Mouse (Mus musculus) Patski (cell line): Measurements from ENCODE around the gene Cisd3. TPM values are rescaled to one million over a fixed set of nuclear protein-coding genes. Genes with fewer than 3 reads are reported as not detected.

Experiments used
- ATAC-seq: fragments of 100-300 bp; one replicate; pipeline ENCODE4 v1.8.0; 2021
- CTCF ChIA-PET: fragments of 350-600 bp; sonication (Branson Sonifier 250); formaldehyde crosslinking; loops from one replicate; lab custom pipeline; 2022; ENCODE audit warnings: inconsistent platforms; lab: Charles Lee
- POLR2A ChIA-PET: fragments of 350-600 bp; sonication (Branson Sonifier 250); formaldehyde crosslinking; loops from one replicate; lab custom pipeline; 2022; ENCODE audit warnings: antibody characterized with exemption, inconsistent platforms; lab: Charles Lee
- DNase-seq: peaks from one replicate; pipeline ENCODE4 v3.0.0-alpha.2; 2011; ENCODE audit warnings: low read depth, low spot score
- H3K27me3 ChIP-seq: fragments of 371-371 bp; one replicate; pipeline ENCODE4 v1.5.1; 2021
- CTCF ChIP-seq: fragments of 100-300 bp; IDR thresholded peaks from one replicate; pipeline ENCODE4 v1.5.1; 2021
- in situ Hi-C: fragments of 300-500 bp; cut with MboI; formaldehyde crosslinking; loops from 3 replicates; pipeline ENCODE4 v1.11.1; 2018; ENCODE audit warnings: low pct_unique_long_range_greater_than_20kb, mixed read lengths
- polyA plus RNA-seq: library from polyadenylated mRNA; unstranded; gene quantifications from one replicate; pipeline ENCODE4 v1.2.3, GENCODE M21; 2021

Cisd3 gene
- polyA plus RNA-seq, 1 experiment from 2014 or later, result 60.3 TPM

DNA sequence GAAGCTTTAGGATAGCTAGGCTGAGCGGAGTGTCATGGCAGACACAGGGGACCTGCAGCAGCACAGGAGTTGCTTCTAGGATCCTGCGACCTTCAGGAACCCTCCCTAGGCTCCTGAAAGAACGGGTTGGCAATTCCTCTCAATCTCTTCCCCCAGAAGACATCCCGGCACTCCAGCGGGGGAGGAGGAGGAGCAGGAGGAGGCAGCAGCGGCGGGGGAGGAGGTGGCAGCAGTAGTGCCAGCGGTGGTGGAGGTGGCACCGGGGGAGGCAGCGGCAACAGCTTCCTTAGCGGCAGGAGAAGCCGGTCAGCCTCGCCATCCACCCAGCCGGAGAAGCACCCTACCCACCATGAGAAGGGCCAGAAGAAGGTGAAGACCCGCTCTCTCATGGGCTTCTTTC is 16.4 kb upstream of the Cisd3 start:
- ATAC-seq (no peak), DNase-seq (no peak)
- POLR2A ChIA-PET, result interaction anchor here (1.8 kb wide), 1 partner anchor 9 kb away, joined by 4 read pairs; no protein-coding TSS in a partner anchor
- in situ Hi-C loops, result loop anchor here (5.0 kb wide), 1 partner anchor 37 kb away; no protein-coding TSS in a partner anchor
- CTCF ChIA-PET, result interaction anchor here (1.0 kb wide), 1 partner anchor 23 kb away, joined by 4 read pairs; no protein-coding TSS in a partner anchor
- no peaks in the 10 kb centered on the region for H3K27me3 ChIP-seq
- no peak for TF ChIP-seq CTCF

- CTCF ChIA-PET, result no interaction called here
- ATAC-seq, result no peak
- in situ Hi-C loops, result loop anchor here (5.0 kb wide), 1 partner anchor 38 kb away; no protein-coding TSS in a partner anchor
- TF ChIP-seq CTCF, result no peak
- H3K27me3 ChIP-seq, result no peaks in the 10 kb centered on the region
- no peak for DNase-seq
- POLR2A ChIA-PET, result interaction anchor here (1.8 kb wide), 1 partner anchor 9 kb away, joined by 4 read pairs; no protein-coding TSS in a partner anchor
Observed at GRCm38 (mm10) chr11:97669829-97670228, 15.8 kb upstream of the Cisd3 start.

DNA sequence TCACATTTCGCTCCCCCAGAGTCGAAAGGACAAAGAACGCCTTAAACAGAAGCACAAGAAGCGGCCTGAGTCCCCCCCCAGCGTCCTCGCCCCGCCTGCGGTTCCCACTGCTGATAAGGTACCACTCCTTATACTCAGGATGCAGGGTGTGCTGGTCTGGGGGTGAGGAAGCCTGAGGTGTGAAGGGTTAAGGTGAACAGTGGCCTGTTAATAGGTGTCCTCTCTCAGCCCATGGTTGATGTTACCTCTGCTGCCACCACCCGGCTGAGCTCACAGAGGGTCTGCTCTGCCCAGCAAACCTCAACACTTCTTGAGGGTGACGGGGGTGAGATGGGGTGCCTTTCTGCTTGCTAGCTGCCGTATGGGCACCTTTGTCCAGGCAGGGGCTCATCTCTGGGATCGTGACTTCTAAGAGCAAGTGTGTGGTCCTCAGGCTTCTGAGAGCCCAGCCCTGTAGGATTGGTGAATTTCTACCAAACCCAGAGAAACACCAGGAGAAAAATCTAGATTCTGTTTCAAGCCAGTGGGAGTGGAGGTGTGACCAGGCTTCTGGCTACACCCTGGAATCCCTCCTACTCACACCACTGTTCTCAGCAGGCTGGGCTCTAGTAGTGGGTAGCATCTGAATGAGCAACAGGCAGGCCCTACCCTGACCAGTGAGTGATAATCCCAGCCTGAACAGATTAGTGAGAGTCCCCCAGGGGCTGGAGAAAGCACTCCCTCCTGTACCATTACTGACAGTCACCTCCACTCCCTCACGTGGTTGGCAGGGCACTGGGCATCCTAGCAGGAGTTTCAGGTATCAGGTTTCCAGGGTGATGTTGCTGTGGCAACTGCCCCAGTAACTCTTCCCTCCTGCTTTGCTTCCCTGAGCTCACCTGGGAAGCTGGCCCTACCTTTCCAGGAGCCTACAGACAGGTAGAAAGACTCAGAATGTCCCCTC is 15.1 kb upstream of the Cisd3 start:
- no peak for TF ChIP-seq CTCF
- POLR2A ChIA-PET, result interaction anchor here (1.8 kb wide), 1 partner anchor 10 kb away, joined by 4 read pairs; no protein-coding TSS in a partner anchor
- H3K27me3 ChIP-seq, result no peaks in the 10 kb centered on the region
- CTCF ChIA-PET, result no interaction called here
- DNase-seq, result no peak
- ATAC-seq, result no peak
- in situ Hi-C loops, result no loop called here

DNA sequence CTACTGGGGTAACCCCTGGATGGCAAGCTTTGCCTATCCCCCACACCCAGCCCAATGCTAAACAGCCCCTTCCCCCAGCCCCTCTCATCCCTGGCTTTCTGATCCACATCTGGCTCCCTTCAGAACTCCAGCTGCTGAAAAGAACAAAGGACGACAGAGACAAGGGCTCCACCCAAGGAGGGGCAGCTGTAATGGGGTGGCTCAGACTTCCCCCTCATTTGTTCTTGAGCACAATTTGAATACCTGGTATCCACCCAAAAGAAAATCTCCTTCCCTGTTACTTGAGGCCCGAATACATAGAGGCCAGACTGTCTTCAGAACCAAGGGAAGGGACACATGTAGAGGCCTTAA is 14.5 kb upstream of the Cisd3 start:
- TF ChIP-seq CTCF, result no peak
- no peak for ATAC-seq
- no peaks in the 10 kb centered on the region for H3K27me3 ChIP-seq
- ChIA-PET CTCF (no interaction called here), POLR2A (no interaction called here)
- no peak for DNase-seq
- in situ Hi-C loops, result no loop called here

DNA sequence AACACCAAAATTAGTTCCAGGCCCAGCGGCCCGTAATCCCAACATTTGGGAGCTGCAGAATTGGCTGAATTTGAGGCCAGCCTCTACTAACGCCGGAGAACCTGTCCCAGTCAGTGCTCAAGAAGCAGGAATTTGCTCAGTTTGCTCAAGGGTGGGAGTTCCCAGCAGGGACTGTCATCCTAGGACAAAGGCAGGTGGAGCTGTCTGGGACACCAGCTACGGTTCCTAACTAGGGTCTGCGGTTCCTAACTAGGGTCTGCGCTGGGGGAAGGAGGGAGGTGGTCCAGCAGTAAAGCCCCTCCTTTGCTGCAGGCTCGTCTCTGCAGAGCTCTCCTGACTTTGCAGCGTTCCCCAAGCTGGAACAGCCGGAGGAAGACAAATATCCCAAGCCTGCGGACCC is 12.5 kb upstream of the Cisd3 start:
- ChIA-PET POLR2A (no interaction called here), CTCF (no interaction called here)
- no peak for ATAC-seq
- H3K27me3 ChIP-seq, result no peaks in the 10 kb centered on the region
- DNase-seq, result no peak
- TF ChIP-seq CTCF, result no peak
- in situ Hi-C loops, result no loop called here

DNA sequence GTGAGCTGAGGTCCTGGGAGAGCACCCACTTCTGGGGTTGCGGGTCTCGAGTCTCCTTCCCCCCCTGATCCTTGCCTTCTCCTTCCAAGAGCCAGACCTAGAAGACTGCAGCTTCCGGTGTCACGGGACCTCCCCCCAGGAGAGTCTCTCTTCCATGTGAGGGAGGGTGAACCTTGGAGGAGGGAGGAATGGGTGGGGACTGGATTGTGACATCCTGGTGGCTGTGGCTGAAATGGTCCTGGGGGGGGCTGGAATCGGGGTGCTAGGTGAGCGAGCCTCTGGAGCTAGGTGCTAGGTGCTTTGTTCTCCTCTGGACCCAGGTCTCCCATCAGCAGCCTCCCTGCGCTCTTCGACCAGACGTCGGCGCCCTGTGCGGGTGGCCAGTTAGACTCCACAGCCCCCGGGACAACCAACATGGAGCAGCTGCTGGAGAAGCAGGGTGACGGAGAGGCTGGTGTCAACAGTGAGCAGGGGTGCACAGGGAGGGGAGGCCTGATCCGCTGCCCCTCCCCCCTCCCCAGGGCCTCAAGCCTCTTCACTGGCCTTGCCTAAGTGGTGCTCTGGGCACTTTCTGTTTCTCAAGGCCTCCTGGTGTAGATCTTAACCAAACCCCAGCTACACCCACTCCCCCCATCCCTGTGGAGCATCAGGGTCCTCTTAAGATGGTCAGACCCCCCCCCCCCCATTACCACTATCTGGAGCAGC is 9.4 kb upstream of the Cisd3 start:
- ATAC-seq, result no peak
- ChIA-PET POLR2A (interaction anchor here (0.6 kb wide), 4 partner anchors 11 to 773 kb away, joined by 3 to 6 read pairs (median 3); no protein-coding TSS in a partner anchor), CTCF (interaction anchor here (1.0 kb wide), 1 partner anchor 10 kb away, joined by 3 read pairs; no protein-coding TSS in a partner anchor)
- in situ Hi-C loops, result no loop called here
- TF ChIP-seq CTCF, result no peak
- no peak for DNase-seq
- no peaks in the 10 kb centered on the region for H3K27me3 ChIP-seq

DNA sequence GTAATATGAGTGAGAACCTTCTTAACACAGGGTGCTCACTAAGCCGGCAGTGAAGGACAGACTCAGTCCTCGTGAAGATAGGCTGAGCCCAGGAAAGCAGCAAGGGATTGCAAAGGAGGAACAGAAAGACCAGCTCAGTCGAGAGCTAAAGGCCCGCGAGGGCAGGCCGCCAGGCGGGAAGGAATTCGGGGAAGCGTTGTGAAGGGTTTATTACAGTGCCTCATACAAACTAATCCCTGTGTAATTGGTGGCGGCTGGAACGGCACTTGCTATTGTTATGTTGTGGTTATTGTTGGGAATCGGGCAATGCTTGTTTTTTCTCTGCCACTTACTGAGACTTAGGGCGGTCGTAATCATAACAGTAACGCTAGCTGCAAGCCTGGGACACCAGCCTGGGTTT is 8.2 kb upstream of the Cisd3 start:
- in situ Hi-C loops, result no loop called here
- POLR2A ChIA-PET, result interaction anchor here (0.6 kb wide), 1 partner anchor 9 kb away, joined by 3 read pairs; no protein-coding TSS in a partner anchor
- no peaks in the 10 kb centered on the region for H3K27me3 ChIP-seq
- CTCF ChIA-PET, result no interaction called here
- ATAC-seq (no peak), DNase-seq (no peak)
- no peak for TF ChIP-seq CTCF

DNA sequence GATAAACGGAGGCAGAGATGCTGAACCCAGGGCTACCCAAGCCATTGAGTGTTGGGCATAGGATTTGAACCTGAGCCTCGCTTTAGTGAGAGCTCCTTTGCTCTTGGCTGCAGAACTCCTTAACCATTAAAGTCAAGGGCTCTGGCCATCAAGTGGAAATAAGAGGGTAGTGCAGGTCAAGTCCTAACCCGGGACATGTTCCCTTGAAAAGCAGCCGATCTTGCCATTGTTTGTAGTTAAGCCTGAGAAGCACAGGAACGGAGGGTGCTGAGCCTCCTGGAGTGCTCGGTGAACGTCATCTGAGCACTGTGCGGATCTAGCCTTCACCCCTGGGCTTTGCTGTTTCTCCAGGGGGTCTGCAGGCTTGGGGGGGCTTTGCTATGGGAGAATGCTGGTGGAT is 7.8 kb upstream of the Cisd3 start:
- ChIA-PET POLR2A (interaction anchor here (0.6 kb wide), 1 partner anchor 9 kb away, joined by 3 read pairs; no protein-coding TSS in a partner anchor), CTCF (interaction anchor here (1.1 kb wide), 1 partner anchor 33 kb away, joined by 4 read pairs; no protein-coding TSS in a partner anchor)
- TF ChIP-seq CTCF, result no peak
- no peaks in the 10 kb centered on the region for H3K27me3 ChIP-seq
- in situ Hi-C loops, result no loop called here
- DNase-seq, result no peak
- ATAC-seq, result no peak

- ChIA-PET CTCF (interaction anchor here (1.1 kb wide), 1 partner anchor 33 kb away, joined by 4 read pairs; no protein-coding TSS in a partner anchor), POLR2A (interaction anchor here (1.3 kb wide), 1 partner anchor 21 kb away, joined by 3 read pairs; no protein-coding TSS in a partner anchor)
- no peak for TF ChIP-seq CTCF
- H3K27me3 ChIP-seq, result no peaks in the 10 kb centered on the region
- ATAC-seq (no peak), DNase-seq (no peak)
- in situ Hi-C loops, result no loop called here
Observed at GRCm38 (mm10) chr11:97678301-97678700, 7.3 kb upstream of the Cisd3 start.

DNA sequence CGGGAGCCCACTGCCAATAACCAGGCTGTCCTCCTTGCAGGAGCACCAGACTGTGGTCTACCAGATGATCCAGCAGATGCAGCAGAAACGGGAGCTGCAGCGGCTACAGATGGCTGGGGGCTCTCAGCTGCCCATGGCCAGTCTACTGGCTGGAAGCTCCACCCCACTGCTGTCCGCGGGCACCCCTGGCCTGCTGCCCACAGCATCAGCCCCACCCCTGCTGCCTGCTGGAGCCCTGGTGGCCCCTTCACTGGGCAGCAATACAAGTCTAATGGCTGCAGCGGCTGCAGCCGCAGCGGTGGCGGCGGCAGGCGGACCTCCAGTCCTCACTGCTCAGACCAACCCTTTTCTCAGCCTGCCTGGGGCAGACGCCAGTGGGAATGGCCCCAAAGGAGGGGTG is 5.2 kb upstream of the Cisd3 start:
- no peak for ATAC-seq
- H3K27me3 ChIP-seq, result no peaks in the 10 kb centered on the region
- ChIA-PET POLR2A (no interaction called here), CTCF (no interaction called here)
- no peak for TF ChIP-seq CTCF
- no peak for DNase-seq
- in situ Hi-C loops, result no loop called here
